Mouse (Mus musculus): ENCODE results near the gene Lgr6.

DNA sequence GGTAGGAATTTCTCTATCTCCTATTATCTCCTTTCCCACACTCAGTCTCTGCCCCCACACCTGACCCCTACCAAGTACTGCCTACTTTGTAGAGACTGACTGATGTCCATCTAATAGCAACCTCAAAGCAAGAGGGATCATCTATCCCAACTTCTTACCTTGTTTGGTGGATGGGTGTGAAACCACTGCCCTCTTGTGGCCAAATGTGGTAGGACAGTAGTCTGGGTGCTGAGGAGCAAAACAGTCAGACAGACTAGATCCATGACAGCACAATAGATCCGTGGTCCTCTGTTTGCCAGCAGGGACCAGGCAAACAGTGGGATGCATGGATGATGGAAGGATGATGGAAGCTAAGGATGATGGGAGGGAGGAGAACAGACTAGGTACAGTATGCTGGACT lies 31.4 kb upstream of the Lgr6 start:
- TF ChIP-seq EP300 (IDR thresholded peaks at IDR 0.05; ENCODE audit: insufficient read depth, low read depth, low read length) (0 out of 2 replicates have a peak, but pooled peaks have one; percentile 40), CTCF (IDR thresholded peaks at IDR 0.05) (peak; percentile 94), POLR2A (IDR thresholded peaks at IDR 0.05; ENCODE audit: insufficient read depth, low read depth, low read length) (no peak)
